7 mouse cellular contexts compared by ENCODE assay signal in genomic region chr7:31049135-31049845, GRCm38 (mm10). TPM values are rescaled to one million over a fixed set of nuclear protein-coding genes. Genes with fewer than 3 reads are reported as not detected.
DNase-seq lines count a peak whose midpoint lies in the region; ATAC-seq lines count a peak whose summit lies in the region.

No protein-coding gene starts in this region.

- DNase-seq in lung, postnatal 25 days (ENCODE audit: low spot score) = no peak
- peak; percentile 51 for DNase-seq in induced T-regulatory cell, adult 2 months (ENCODE audit: low read depth)
- DNase-seq in liver = no peak
- no peak for DNase-seq in ovary, postnatal 10 days (ENCODE audit: low spot score)

- no peak overlapping the region for H3K4me3 ChIP-seq in lung, embryonic 16.5 days (ENCODE audit: low read length)
- peak overlapping the region; percentile 24; the same call in 1 of the 2 replicates for H3K4me3 ChIP-seq in embryonic facial prominence, embryonic 12.5 days
- peak overlapping the region; percentile 42 for H3K4me3 ChIP-seq in neural tube, embryonic 13.5 days

- ATAC-seq in lung, embryonic 16.5 days (ENCODE audit: low read depth) = no peak
- ATAC-seq in embryonic facial prominence, embryonic 12.5 days (ENCODE audit: insufficient number of reproducible peaks, insufficient read depth, low FRiP score, low TSS enrichment) = no peak
- no peak for ATAC-seq in neural tube, embryonic 13.5 days (ENCODE audit: low read depth)

- WGBS in lung, embryonic 16.5 days = 19% methylated on average over 5 of the region's 5 CpGs
- 18% methylated on average over 5 of the region's 5 CpGs for WGBS in embryonic facial prominence, embryonic 12.5 days
- WGBS in neural tube, embryonic 13.5 days = 21% methylated on average over 5 of the region's 5 CpGs

- H3K27ac ChIP-seq in lung, embryonic 16.5 days (ENCODE audit: low read length) = no peak overlapping the region
- H3K27ac ChIP-seq in embryonic facial prominence, embryonic 12.5 days = no peak overlapping the region
- peak overlapping the region; percentile 70 for H3K27ac ChIP-seq in neural tube, embryonic 13.5 days (replicated peaks)

- H3K4me1 ChIP-seq in lung, embryonic 16.5 days (replicated peaks; ENCODE audit: control insufficient read depth, insufficient read depth, low read length) = peaks cover 31% of the 10 kb centered on the region
- peaks cover 50% of the 10 kb centered on the region for H3K4me1 ChIP-seq in embryonic facial prominence, embryonic 12.5 days
- peaks cover 46% of the 10 kb centered on the region for H3K4me1 ChIP-seq in neural tube, embryonic 13.5 days (replicated peaks)

- H3K4me2 ChIP-seq in lung, embryonic 16.5 days (ENCODE audit: low read depth, low read length) = peak overlapping the region; percentile 36; the same call in 1 of the 2 replicates
- peak overlapping the region; percentile 56 for H3K4me2 ChIP-seq in embryonic facial prominence, embryonic 12.5 days (replicated peaks)
- peak overlapping the region; percentile 63 for H3K4me2 ChIP-seq in neural tube, embryonic 13.5 days

- no peaks in the 10 kb centered on the region for H3K36me3 ChIP-seq in lung, embryonic 16.5 days (ENCODE audit: control insufficient read depth, insufficient read depth, low read length)
- H3K36me3 ChIP-seq in embryonic facial prominence, embryonic 12.5 days = no peaks in the 10 kb centered on the region
- H3K36me3 ChIP-seq in neural tube, embryonic 13.5 days = no peaks in the 10 kb centered on the region

- H3K27me3 ChIP-seq in lung, embryonic 16.5 days (ENCODE audit: control insufficient read depth, insufficient read depth, low read depth, low read length) = peaks cover 44% of the 10 kb centered on the region
- H3K27me3 ChIP-seq in embryonic facial prominence, embryonic 12.5 days = peaks cover 74% of the 10 kb centered on the region
- peaks cover 80% of the 10 kb centered on the region for H3K27me3 ChIP-seq in neural tube, embryonic 13.5 days

- H3K9ac ChIP-seq in lung, embryonic 16.5 days (ENCODE audit: low read length) = no peak overlapping the region
- no peak overlapping the region for H3K9ac ChIP-seq in embryonic facial prominence, embryonic 12.5 days
- peak overlapping the region; percentile 68 for H3K9ac ChIP-seq in neural tube, embryonic 13.5 days

- H3K9me3 ChIP-seq in lung, embryonic 16.5 days (ENCODE audit: control insufficient read depth, low read length) = no peaks in the 10 kb centered on the region
- H3K9me3 ChIP-seq in embryonic facial prominence, embryonic 12.5 days = no peaks in the 10 kb centered on the region
- H3K9me3 ChIP-seq in neural tube, embryonic 13.5 days = no peaks in the 10 kb centered on the region

RNA-seq across cellular contexts. Expression of gene Fxyd7, which starts 2.0 kb away (rescaled TPM):
- polyA plus RNA-seq in lung, embryonic 16.5 days (2015; fragmentation: Nextera tagmentation; extraction: Ambion mirVana) = 4.9 and 5.6 TPM in 2 replicates
- 26.0 and 36.0 TPM in 2 replicates for polyA plus RNA-seq in embryonic facial prominence, embryonic 12.5 days (2016; fragmentation: Nextera tagmentation; extraction: Ambion mirVana)
- 181 and 239 TPM in 2 replicates for polyA plus RNA-seq in neural tube, embryonic 13.5 days (2015; fragmentation: Nextera tagmentation; extraction: Ambion mirVana)

RNA-seq across cellular contexts. Expression of gene Fxyd5, which starts 7.0 kb away (rescaled TPM):
- 62.1 and 66.0 TPM in 2 replicates for polyA plus RNA-seq in lung, embryonic 16.5 days (2015; fragmentation: Nextera tagmentation; extraction: Ambion mirVana)
- 11.0 and 13.6 TPM in 2 replicates for polyA plus RNA-seq in embryonic facial prominence, embryonic 12.5 days (2016; fragmentation: Nextera tagmentation; extraction: Ambion mirVana)
- polyA plus RNA-seq in neural tube, embryonic 13.5 days (2015; fragmentation: Nextera tagmentation; extraction: Ambion mirVana) = 15.9 and 19.6 TPM in 2 replicates

RNA-seq across cellular contexts. Expression of gene Fxyd1, which starts 7.7 kb away (rescaled TPM):
- 105 and 119 TPM in 2 replicates for polyA plus RNA-seq in lung, embryonic 16.5 days (2015; fragmentation: Nextera tagmentation; extraction: Ambion mirVana)
- 24.2 and 31.1 TPM in 2 replicates for polyA plus RNA-seq in embryonic facial prominence, embryonic 12.5 days (2016; fragmentation: Nextera tagmentation; extraction: Ambion mirVana)
- polyA plus RNA-seq in neural tube, embryonic 13.5 days (2015; fragmentation: Nextera tagmentation; extraction: Ambion mirVana) = 28.2 and 33.9 TPM in 2 replicates

RNA-seq across cellular contexts. Expression of gene Lgi4, which starts 9.9 kb away (rescaled TPM):
- polyA plus RNA-seq in lung, embryonic 16.5 days (2015; fragmentation: Nextera tagmentation; extraction: Ambion mirVana) = 0.14 and 0.38 TPM in 2 replicates
- 1.5 and 2.0 TPM in 2 replicates for polyA plus RNA-seq in embryonic facial prominence, embryonic 12.5 days (2016; fragmentation: Nextera tagmentation; extraction: Ambion mirVana)
- 2.0 and 2.6 TPM in 2 replicates for polyA plus RNA-seq in neural tube, embryonic 13.5 days (2015; fragmentation: Nextera tagmentation; extraction: Ambion mirVana)

RNA-seq across cellular contexts. Expression of gene Fxyd3, which starts 27.2 kb away (rescaled TPM):
- 76.9 and 84.8 TPM in 2 replicates for polyA plus RNA-seq in lung, embryonic 16.5 days (2015; fragmentation: Nextera tagmentation; extraction: Ambion mirVana)
- polyA plus RNA-seq in embryonic facial prominence, embryonic 12.5 days (2016; fragmentation: Nextera tagmentation; extraction: Ambion mirVana) = 16.6 and 19.2 TPM in 2 replicates
- polyA plus RNA-seq in neural tube, embryonic 13.5 days (2015; fragmentation: Nextera tagmentation; extraction: Ambion mirVana) = 2.2 and 2.5 TPM in 2 replicates
